Mouse (Mus musculus) limb, embryonic 12.5 days (tissue): Measurements from ENCODE around the gene Prrxl1. TPM values are rescaled to one million over a fixed set of nuclear protein-coding genes. Genes with fewer than 3 reads are reported as not detected.

Source experiments
- ATAC-seq: fragments of 200-750 bp; cut with Nextera tagmentation; 2 replicates; pipeline ENCODE4 v1.8.0; 2017; ENCODE audit warnings: low read depth, moderate TSS enrichment; ENCODE audit not compliant: insufficient number of reproducible peaks, insufficient read depth, low FRiP score, low TSS enrichment
- H3K27ac ChIP-seq: fragments of 300-500 bp; sonication (generic); 2 replicates; pipeline ENCODE4 v1.5.1; 2016; ENCODE audit warnings: mild to moderate bottlenecking, moderate library complexity
- H3K27me3 ChIP-seq: fragments of 300-500 bp; sonication (generic); 2 replicates; pipeline ENCODE4 v1.6.1; 2016; ENCODE audit warnings: mild to moderate bottlenecking, moderate library complexity
- H3K36me3 ChIP-seq: fragments of 300-500 bp; sonication (generic); 2 replicates; pipeline ENCODE4 v1.6.1; 2016; ENCODE audit warnings: mild to moderate bottlenecking, moderate library complexity
- H3K4me1 ChIP-seq: fragments of 300-500 bp; sonication (generic); replicated peaks from 2 replicates; pipeline ENCODE4 v1.6.1; 2016
- H3K4me2 ChIP-seq: fragments of 300-500 bp; sonication (generic); 2 replicates; pipeline ENCODE4 v1.6.1; 2016; ENCODE audit warnings: mild to moderate bottlenecking, moderate library complexity
- H3K4me3 ChIP-seq: fragments of 300-500 bp; sonication (generic); replicated peaks from 2 replicates; pipeline ENCODE4 v1.5.1; 2016; ENCODE audit warnings: mild to moderate bottlenecking
- H3K9ac ChIP-seq: fragments of 300-500 bp; sonication (generic); replicated peaks from 2 replicates; pipeline ENCODE4 v1.6.1; 2016; ENCODE audit warnings: mild to moderate bottlenecking, moderate library complexity
- H3K9me3 ChIP-seq: fragments of 300-500 bp; sonication (generic); 2 replicates; pipeline ENCODE4 v1.6.1; 2016; ENCODE audit warnings: mild to moderate bottlenecking, moderate library complexity
- WGBS: fragments of 180-500 bp; shearing (Covaris S2); methylation state at CpG from one replicate; pipeline ENCODE4 v1.1.7; 2016; 5-methylcytosine and 5-hydroxymethylcytosine counted together
- polyA plus RNA-seq: library from polyadenylated mRNA; unstranded; fragments of >200 nt; fragmentation: Nextera tagmentation; extraction: Ambion mirVana; gene quantifications from 2 replicates; pipeline ENCODE4 v1.2.1, GENCODE M21; 2016

The Prrxl1 gene
- polyA plus RNA-seq, 1 experiment from 2014 or later, result 0.59 TPM

GRCm38 (mm10) chr14:32597232-32598231 lies 1.7 kb upstream of the Prrxl1 start:
- H3K9me3 ChIP-seq, result no peaks in the 10 kb centered on the region
- peak; percentile 66 for ATAC-seq
- no peak overlapping the region for H3K27ac ChIP-seq
- peak overlapping the region; percentile 26 for H3K4me3 ChIP-seq
- no peak overlapping the region for H3K9ac ChIP-seq
- peaks cover 92% of the 10 kb centered on the region for H3K27me3 ChIP-seq
- H3K4me1 ChIP-seq, result peaks cover 22% of the 10 kb centered on the region
- H3K36me3 ChIP-seq, result no peaks in the 10 kb centered on the region
- under 1% methylated on average over 78 of the region's 78 CpGs for WGBS
- peak overlapping the region; percentile 47 for H3K4me2 ChIP-seq

DNA sequence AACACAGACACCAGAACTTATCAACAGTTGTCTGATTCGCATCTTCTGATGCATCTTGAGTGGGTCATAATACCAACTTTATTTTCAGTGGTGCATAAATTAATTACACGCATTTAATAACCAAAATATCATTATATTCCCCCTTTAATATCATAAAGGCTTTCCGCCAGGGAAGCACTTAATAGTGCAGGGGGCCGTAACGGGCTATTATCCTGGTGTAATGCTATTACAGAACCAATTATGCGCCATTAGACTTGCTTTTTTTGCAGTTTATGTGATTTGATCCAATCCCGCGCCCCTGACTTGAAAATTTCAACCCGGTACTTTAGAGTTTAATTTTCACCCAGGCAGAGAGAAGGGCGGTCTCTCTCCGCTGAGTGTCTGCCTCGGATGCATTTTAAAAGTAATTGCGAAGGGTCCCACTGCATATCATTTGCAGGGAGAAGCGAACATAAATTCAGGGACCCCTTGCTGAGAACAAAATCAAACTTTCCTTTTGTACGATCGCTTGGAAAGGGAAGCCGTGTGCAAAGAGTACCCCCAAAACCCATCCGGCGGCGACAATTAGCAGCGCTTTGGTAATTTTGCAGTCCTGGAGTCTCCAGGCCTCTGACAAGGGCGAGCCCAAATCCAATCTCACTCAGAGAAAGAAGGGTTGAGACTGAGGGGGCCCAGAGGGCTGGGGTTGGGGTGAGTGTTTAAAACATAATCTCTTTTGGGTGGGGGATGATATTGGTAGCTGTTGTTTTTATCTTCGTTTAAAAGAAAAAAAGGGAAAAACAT lies 579 bp upstream of the Prrxl1 start:
- Histone ChIP-seq H3K4me1 (peaks cover 22% of the 10 kb centered on the region), H3K27me3 (peaks cover 92% of the 10 kb centered on the region), H3K4me2 (peak overlapping the region; percentile 47; the same call in 1 of the 2 replicates), H3K27ac (no peak overlapping the region), H3K4me3 (no peak overlapping the region), H3K9ac (no peak overlapping the region), H3K9me3 (no peaks in the 10 kb centered on the region), H3K36me3 (no peaks in the 10 kb centered on the region)
- WGBS, result 5% methylated on average over 23 of the region's 23 CpGs
- no peak for ATAC-seq

GRCm38 (mm10) chr14:32600110-32600509 lies 903 bp downstream of the Prrxl1 start:
- Histone ChIP-seq H3K4me1 (peaks cover 22% of the 10 kb centered on the region), H3K27me3 (peaks cover 93% of the 10 kb centered on the region), H3K4me3 (peak overlapping the region; percentile 30; the same call in 1 of the 2 replicates), H3K9ac (no peak overlapping the region), H3K9me3 (no peaks in the 10 kb centered on the region), H3K27ac (no peak overlapping the region), H3K4me2 (peak overlapping the region; percentile 48; the same call in 1 of the 2 replicates), H3K36me3 (no peaks in the 10 kb centered on the region)
- WGBS, result 1% methylated on average over 16 of the region's 16 CpGs
- no peak for ATAC-seq

GRCm38 (mm10) chr14:32605508-32605907 lies 6.3 kb downstream of the Prrxl1 start:
- ATAC-seq, result no peak
- Histone ChIP-seq H3K36me3 (no peaks in the 10 kb centered on the region), H3K4me1 (no peaks in the 10 kb centered on the region), H3K9ac (no peak overlapping the region), H3K27ac (no peak overlapping the region), H3K27me3 (peaks cover 71% of the 10 kb centered on the region), H3K9me3 (no peaks in the 10 kb centered on the region), H3K4me3 (no peak overlapping the region), H3K4me2 (no peak overlapping the region)
- 57% methylated on average over 15 of the region's 15 CpGs for WGBS

GRCm38 (mm10) chr14:32606316-32606715 lies 7.1 kb downstream of the Prrxl1 start:
- H3K4me3 ChIP-seq, result no peak overlapping the region
- no peaks in the 10 kb centered on the region for H3K4me1 ChIP-seq
- H3K36me3 ChIP-seq, result no peaks in the 10 kb centered on the region
- H3K27ac ChIP-seq, result no peak overlapping the region
- no peak overlapping the region for H3K9ac ChIP-seq
- H3K9me3 ChIP-seq, result no peaks in the 10 kb centered on the region
- WGBS, result 80% methylated on average over 8 of the region's 8 CpGs
- peaks cover 63% of the 10 kb centered on the region for H3K27me3 ChIP-seq
- no peak for ATAC-seq
- no peak overlapping the region for H3K4me2 ChIP-seq

GRCm38 (mm10) chr14:32609392-32609791 lies 10.2 kb downstream of the Prrxl1 start:
- Histone ChIP-seq H3K4me3 (no peak overlapping the region), H3K27ac (no peak overlapping the region), H3K9ac (no peak overlapping the region), H3K4me1 (no peaks in the 10 kb centered on the region; the same call in 1 of the 2 replicates), H3K4me2 (no peak overlapping the region), H3K36me3 (no peaks in the 10 kb centered on the region), H3K9me3 (no peaks in the 10 kb centered on the region), H3K27me3 (peaks cover 36% of the 10 kb centered on the region)
- ATAC-seq, result no peak
- 27% methylated on average over 3 of the region's 3 CpGs for WGBS

DNA sequence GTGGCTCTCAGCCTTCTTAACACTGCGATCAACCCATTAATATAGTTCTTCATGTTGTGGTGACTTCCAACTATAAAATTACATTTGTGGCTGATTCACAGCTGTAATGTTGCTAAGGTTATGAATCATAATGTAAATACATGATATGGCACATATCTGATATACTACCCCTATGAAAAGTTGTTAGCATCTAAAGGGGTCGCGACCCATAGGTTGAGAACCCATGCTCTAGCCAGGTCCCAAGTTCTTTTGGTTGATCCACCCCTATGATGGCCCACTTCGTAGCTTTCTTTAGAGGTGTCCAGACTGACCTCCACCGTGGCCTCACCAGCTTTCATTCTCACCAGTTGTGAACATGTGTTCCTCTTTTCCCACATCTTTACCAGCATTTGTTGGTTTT lies 18.0 kb downstream of the Prrxl1 start:
- Histone ChIP-seq H3K27me3 (no peaks in the 10 kb centered on the region; the same call in 1 of the 2 replicates), H3K4me3 (no peak overlapping the region), H3K4me2 (no peak overlapping the region), H3K9me3 (no peaks in the 10 kb centered on the region), H3K4me1 (no peaks in the 10 kb centered on the region; the same call in 1 of the 2 replicates), H3K36me3 (no peaks in the 10 kb centered on the region), H3K27ac (no peak overlapping the region), H3K9ac (no peak overlapping the region)
- 92% methylated on average over 5 of the region's 5 CpGs for WGBS
- no peak for ATAC-seq

DNA sequence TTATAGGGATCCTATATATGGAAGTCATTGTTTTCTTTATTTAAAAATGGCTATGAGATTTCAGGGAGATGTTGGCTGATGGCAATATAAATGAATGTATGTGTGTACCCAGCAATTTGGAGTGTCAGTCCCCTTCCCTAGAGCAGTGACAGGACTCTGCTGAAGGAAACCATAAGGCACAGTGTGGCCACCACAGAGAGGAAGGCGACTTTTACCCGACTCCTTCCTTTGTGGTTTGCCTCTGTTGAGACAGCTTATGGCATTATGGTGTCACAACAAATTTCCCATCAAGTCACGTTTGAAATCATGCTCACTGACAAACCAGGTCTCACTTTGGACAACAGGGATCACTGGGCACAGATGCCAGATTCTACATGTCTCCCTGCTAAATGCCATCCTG lies 25.0 kb downstream of the Prrxl1 start:
- WGBS, result 90% methylated on average over 3 of the region's 3 CpGs
- ATAC-seq, result no peak
- no peaks in the 10 kb centered on the region for H3K4me1 ChIP-seq
- H3K9ac ChIP-seq, result no peak overlapping the region
- no peak overlapping the region for H3K4me2 ChIP-seq
- H3K27ac ChIP-seq, result no peak overlapping the region
- no peaks in the 10 kb centered on the region for H3K9me3 ChIP-seq
- no peaks in the 10 kb centered on the region for H3K36me3 ChIP-seq
- H3K27me3 ChIP-seq, result no peaks in the 10 kb centered on the region
- no peak overlapping the region for H3K4me3 ChIP-seq

- Histone ChIP-seq H3K4me1 (no peaks in the 10 kb centered on the region), H3K27ac (no peak overlapping the region), H3K9ac (no peak overlapping the region), H3K27me3 (no peaks in the 10 kb centered on the region), H3K4me2 (no peak overlapping the region), H3K9me3 (no peaks in the 10 kb centered on the region), H3K36me3 (no peaks in the 10 kb centered on the region), H3K4me3 (no peak overlapping the region)
- no peak for ATAC-seq
- WGBS, result 87% methylated on average over 7 of the region's 7 CpGs
These were observed 25.6 kb downstream of the Prrxl1 start for GRCm38 (mm10) chr14:32624811-32625210.

DNA sequence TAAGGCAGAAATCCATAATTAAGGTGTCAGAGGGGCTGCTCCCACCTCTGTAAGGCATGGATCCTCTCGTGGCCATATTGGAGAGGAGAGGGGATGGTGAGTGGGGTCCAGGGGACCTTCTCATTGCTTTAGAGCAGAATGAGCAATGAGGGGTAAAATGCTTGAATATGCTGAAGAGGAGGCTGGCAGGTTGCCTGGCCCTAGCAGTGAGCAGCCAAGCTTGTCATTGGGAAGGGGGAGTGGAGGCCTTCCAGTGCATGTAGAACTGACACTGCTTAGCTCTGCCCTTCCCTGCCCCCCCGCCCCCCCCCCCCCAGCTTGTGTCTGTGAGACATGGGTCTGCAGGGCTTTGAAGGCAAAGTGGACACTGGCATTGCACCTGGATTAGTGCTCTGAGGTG lies 28.1 kb downstream of the Prrxl1 start:
- Histone ChIP-seq H3K27me3 (no peaks in the 10 kb centered on the region), H3K4me1 (no peaks in the 10 kb centered on the region), H3K27ac (no peak overlapping the region), H3K4me2 (no peak overlapping the region), H3K9me3 (no peaks in the 10 kb centered on the region), H3K36me3 (no peaks in the 10 kb centered on the region), H3K9ac (no peak overlapping the region), H3K4me3 (no peak overlapping the region)
- ATAC-seq, result no peak
- WGBS, result 47% methylated on average over 2 of the region's 2 CpGs

DNA sequence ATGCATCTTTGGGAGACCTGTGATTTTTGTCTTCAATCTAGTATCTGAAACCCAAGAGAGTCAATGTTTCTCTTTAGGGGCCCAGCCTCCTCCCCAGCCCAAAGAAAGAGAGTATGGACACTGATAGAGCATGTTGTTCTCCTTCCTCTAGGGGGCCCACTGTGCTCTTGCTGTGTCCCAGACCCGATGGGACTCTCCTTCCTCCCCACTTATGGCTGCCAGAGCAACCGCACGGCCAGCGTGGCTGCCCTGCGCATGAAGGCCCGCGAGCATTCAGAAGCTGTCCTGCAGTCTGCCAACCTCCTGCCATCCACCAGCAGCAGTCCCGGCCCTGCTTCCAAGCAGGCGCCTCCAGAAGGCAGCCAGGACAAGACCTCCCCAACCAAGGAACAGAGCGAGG lies 29.4 kb downstream of the Prrxl1 start:
- WGBS, result 40% methylated on average over 10 of the region's 10 CpGs
- Histone ChIP-seq H3K27me3 (no peaks in the 10 kb centered on the region), H3K4me1 (no peaks in the 10 kb centered on the region)

More for the DNA sequence above, 29.4 kb downstream of the Prrxl1 start:
- Histone ChIP-seq H3K4me3 (no peak overlapping the region), H3K27ac (no peak overlapping the region), H3K4me2 (peak overlapping the region; percentile 13; the same call in 1 of the 2 replicates), H3K36me3 (no peaks in the 10 kb centered on the region), H3K9me3 (no peaks in the 10 kb centered on the region), H3K9ac (no peak overlapping the region)
- no peak for ATAC-seq
